Mouse (Mus musculus) embryonic facial prominence, embryonic 11.5 days (tissue): ENCODE results near the gene Tmem117. TPM values are rescaled to one million over a fixed set of nuclear protein-coding genes. Genes with fewer than 3 reads are reported as not detected.

Experiments used
- ATAC-seq: fragments of 200-750 bp; cut with Nextera tagmentation; replicated peaks from 2 replicates; pipeline ENCODE4 v1.8.0; 2017; ENCODE audit warnings: low read depth; ENCODE audit not compliant: insufficient number of reproducible peaks, low FRiP score, low TSS enrichment
- DNase-seq: peaks from one replicate; pipeline ENCODE4 v3.0.0-alpha.2; 2015; ENCODE audit warnings: low spot score
- H3K27ac ChIP-seq: fragments of 300-500 bp; sonication (generic); replicated peaks from 2 replicates; pipeline ENCODE4 v1.5.1; 2014; ENCODE audit warnings: mild to moderate bottlenecking, low read depth, low read length, control low read depth
- H3K27me3 ChIP-seq: fragments of 300-500 bp; sonication (generic); 2 replicates; pipeline ENCODE4 v1.6.1; 2014; ENCODE audit warnings: mild to moderate bottlenecking, low read length, moderate library complexity, mixed read lengths; ENCODE audit not compliant: control insufficient read depth, insufficient read depth
- H3K36me3 ChIP-seq: fragments of 300-500 bp; sonication (generic); replicated peaks from 2 replicates; pipeline ENCODE4 v1.6.1; 2014; ENCODE audit warnings: low read depth, mild to moderate bottlenecking, low read length, moderate library complexity, mixed read lengths; ENCODE audit not compliant: control insufficient read depth, insufficient read depth
- H3K4me1 ChIP-seq: fragments of 300-500 bp; sonication (generic); 2 replicates; pipeline ENCODE4 v1.6.1; 2014; ENCODE audit warnings: low read length, mixed read lengths; ENCODE audit not compliant: control insufficient read depth, insufficient read depth
- H3K4me2 ChIP-seq: fragments of 300-500 bp; sonication (generic); 2 replicates; pipeline ENCODE4 v1.6.1; 2014; ENCODE audit warnings: low read depth, mild to moderate bottlenecking, control low read depth, low read length, moderate library complexity
- H3K4me3 ChIP-seq: fragments of 300-500 bp; sonication (generic); 2 replicates; pipeline ENCODE4 v1.5.1; 2014; ENCODE audit warnings: low read depth, low read length, control low read depth
- H3K9ac ChIP-seq: fragments of 300-500 bp; sonication (generic); replicated peaks from 2 replicates; pipeline ENCODE4 v1.6.1; 2014; ENCODE audit warnings: mild to moderate bottlenecking, control low read depth, low read length
- H3K9me3 ChIP-seq: fragments of 300-500 bp; sonication (generic); replicated peaks from 2 replicates; pipeline ENCODE4 v1.6.1; 2016; ENCODE audit warnings: mild to moderate bottlenecking, low read length, inconsistent platforms, mixed read lengths; ENCODE audit not compliant: control insufficient read depth
- WGBS: fragments of 180-500 bp; shearing (Covaris S2); extraction: QIAGEN DNeasy Blood & Tissue Kit; methylation state at CpG from one replicate; pipeline ENCODE4 v1.1.7; 2014; 5-methylcytosine and 5-hydroxymethylcytosine counted together
- polyA plus RNA-seq: library from polyadenylated mRNA; unstranded; fragments of >200 nt; fragmentation: Nextera tagmentation; extraction: Ambion mirVana; gene quantifications from 2 replicates; pipeline ENCODE4 v1.2.1, GENCODE M21; 2014

Gene Tmem117
- polyA plus RNA-seq, 1 experiment from 2014 or later: 1.9 TPM

GRCm38 (mm10) chr15:94628463-94628829 is 586 bp upstream of the Tmem117 start:
- no peak for ATAC-seq
- Histone ChIP-seq H3K27ac (no peak overlapping the region), H3K36me3 (no peaks in the 10 kb centered on the region), H3K4me1 (no peaks in the 10 kb centered on the region), H3K9ac (peak overlapping the region; percentile 70), H3K27me3 (peaks cover 6% of the 10 kb centered on the region), H3K4me3 (peak overlapping the region; percentile 68), H3K9me3 (no peaks in the 10 kb centered on the region), H3K4me2 (peak overlapping the region; percentile 100)
- DNase-seq: no peak
- WGBS: 50% methylated on average over 2 of the region's 2 CpGs

DNA sequence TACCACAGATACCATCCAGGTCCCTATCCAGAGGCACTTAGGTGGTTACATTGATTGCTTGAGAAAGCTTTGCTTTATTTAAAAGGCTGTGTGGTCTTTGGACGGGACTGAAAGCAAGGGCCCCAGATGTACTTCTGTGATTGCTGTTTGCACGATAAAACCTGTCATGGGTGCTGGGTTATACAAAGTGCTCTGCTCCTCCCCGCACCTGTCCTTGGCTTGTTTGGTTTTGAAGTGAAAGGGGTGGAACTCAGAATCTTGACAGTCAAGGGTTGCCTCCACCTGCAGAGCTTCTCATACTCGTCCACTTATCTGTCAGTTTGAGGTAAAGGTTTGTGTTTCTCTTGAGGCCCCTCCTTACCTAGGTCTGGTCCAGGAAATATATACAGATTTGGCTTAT is 1.5 kb downstream of the Tmem117 start:
- 78% methylated on average over 4 of the region's 4 CpGs for WGBS
- Histone ChIP-seq H3K4me2 (no peak overlapping the region), H3K4me3 (no peak overlapping the region), H3K9ac (no peak overlapping the region), H3K27me3 (peaks cover 6% of the 10 kb centered on the region), H3K36me3 (no peaks in the 10 kb centered on the region), H3K9me3 (no peaks in the 10 kb centered on the region), H3K4me1 (no peaks in the 10 kb centered on the region), H3K27ac (no peak overlapping the region)
- ATAC-seq: no peak
- no peak for DNase-seq

GRCm38 (mm10) chr15:94634524-94634923 is 5.5 kb downstream of the Tmem117 start:
- WGBS: 66% methylated on average over 11 of the region's 11 CpGs
- H3K36me3 ChIP-seq: no peaks in the 10 kb centered on the region

GRCm38 (mm10) chr15:94638207-94638606 is 9.2 kb downstream of the Tmem117 start:
- Histone ChIP-seq H3K9me3 (no peaks in the 10 kb centered on the region), H3K9ac (no peak overlapping the region), H3K27ac (no peak overlapping the region), H3K36me3 (no peaks in the 10 kb centered on the region), H3K4me3 (no peak overlapping the region), H3K27me3 (no peaks in the 10 kb centered on the region), H3K4me2 (no peak overlapping the region), H3K4me1 (no peaks in the 10 kb centered on the region)
- 81% methylated on average over 2 of the region's 2 CpGs for WGBS
- DNase-seq (no peak), ATAC-seq (no peak)

More at GRCm38 (mm10) chr15:94634524-94634923, 5.5 kb downstream of the Tmem117 start:
- Histone ChIP-seq H3K4me2 (no peak overlapping the region), H3K27ac (no peak overlapping the region), H3K27me3 (peaks cover 3% of the 10 kb centered on the region), H3K9me3 (no peaks in the 10 kb centered on the region), H3K4me1 (no peaks in the 10 kb centered on the region), H3K9ac (no peak overlapping the region), H3K4me3 (no peak overlapping the region)
- ATAC-seq: no peak
- no peak for DNase-seq

DNA sequence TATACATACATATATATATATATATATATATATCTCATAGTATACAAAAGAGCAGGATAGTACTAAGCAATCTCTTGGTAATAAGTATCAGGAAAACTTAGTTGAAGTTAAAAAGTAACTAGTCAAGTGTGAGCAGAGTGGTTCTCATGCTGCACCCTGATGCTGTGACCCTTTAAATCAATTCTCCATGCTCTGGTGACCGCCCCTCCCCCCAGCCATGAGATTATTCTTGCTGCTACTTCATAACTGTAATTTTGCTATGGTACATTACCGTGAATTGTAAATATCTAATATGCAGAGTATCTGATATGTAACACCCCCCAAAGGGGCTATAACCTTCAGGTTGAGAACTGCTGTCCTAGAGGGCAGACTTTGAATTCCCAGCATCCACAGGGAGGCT is 10.1 kb downstream of the Tmem117 start:
- H3K27me3 ChIP-seq: no peaks in the 10 kb centered on the region
- H3K9me3 ChIP-seq: no peaks in the 10 kb centered on the region
- H3K4me2 ChIP-seq: no peak overlapping the region
- no peaks in the 10 kb centered on the region for H3K4me1 ChIP-seq
- no peak overlapping the region for H3K4me3 ChIP-seq
- WGBS: 77% methylated on average over 2 of the region's 2 CpGs
- ATAC-seq (no peak), DNase-seq (no peak)
- no peaks in the 10 kb centered on the region for H3K36me3 ChIP-seq
- no peak overlapping the region for H3K9ac ChIP-seq
- H3K27ac ChIP-seq: no peak overlapping the region

DNA sequence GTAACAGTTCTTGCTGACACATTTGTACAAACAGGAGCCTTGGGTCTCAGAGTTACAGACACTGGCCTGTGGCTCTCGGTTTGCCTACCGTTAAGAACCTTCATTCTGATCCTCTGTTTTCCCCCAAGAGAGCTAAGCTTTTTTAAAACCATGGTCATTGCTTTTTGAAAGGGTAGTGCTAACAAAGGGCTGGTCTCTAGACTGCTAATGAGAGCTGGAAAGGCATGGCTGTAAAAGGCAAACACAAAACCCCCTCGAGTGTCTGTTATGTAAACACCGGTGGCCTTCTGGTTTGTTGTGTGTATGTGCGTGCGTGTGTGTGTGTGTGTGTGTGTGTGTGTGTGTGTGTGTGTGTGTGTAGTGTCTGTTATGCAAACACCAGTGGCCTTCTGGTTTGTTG is 17.0 kb downstream of the Tmem117 start:
- ATAC-seq (no peak), DNase-seq (no peak)
- Histone ChIP-seq H3K27me3 (no peaks in the 10 kb centered on the region), H3K36me3 (no peaks in the 10 kb centered on the region), H3K4me2 (no peak overlapping the region), H3K9me3 (no peaks in the 10 kb centered on the region), H3K4me3 (no peak overlapping the region), H3K27ac (no peak overlapping the region), H3K4me1 (no peaks in the 10 kb centered on the region), H3K9ac (no peak overlapping the region)
- 53% methylated on average over 6 of the region's 6 CpGs for WGBS

DNA sequence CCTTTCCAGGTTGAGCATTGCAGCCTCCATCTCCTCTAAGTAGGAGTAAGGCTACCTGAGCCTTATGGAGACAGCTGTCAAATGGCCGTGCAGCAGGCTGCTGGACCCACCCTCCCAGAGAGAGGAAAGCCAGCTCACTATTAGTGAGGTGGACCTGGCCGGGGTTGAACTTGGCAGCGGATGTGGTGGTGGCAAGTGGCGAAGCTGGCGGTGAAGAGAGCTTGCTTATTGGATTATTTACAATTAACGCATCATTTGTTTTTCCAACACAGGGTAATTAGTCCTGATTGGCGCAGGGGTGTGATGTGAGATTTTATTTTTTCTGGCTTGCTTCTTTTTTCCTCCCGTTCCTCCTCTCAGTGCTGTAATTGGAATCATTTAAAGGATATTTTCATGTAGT is 19.4 kb downstream of the Tmem117 start:
- no peak overlapping the region for H3K4me3 ChIP-seq
- no peaks in the 10 kb centered on the region for H3K36me3 ChIP-seq
- DNase-seq: no peak
- WGBS: 84% methylated on average over 8 of the region's 8 CpGs
- no peak overlapping the region for H3K9ac ChIP-seq
- H3K27ac ChIP-seq: no peak overlapping the region
- no peaks in the 10 kb centered on the region for H3K9me3 ChIP-seq
- H3K4me1 ChIP-seq: no peaks in the 10 kb centered on the region
- no peak for ATAC-seq
- no peak overlapping the region for H3K4me2 ChIP-seq
- no peaks in the 10 kb centered on the region for H3K27me3 ChIP-seq

- no peaks in the 10 kb centered on the region for H3K4me1 ChIP-seq
- DNase-seq: no peak
- H3K27me3 ChIP-seq: no peaks in the 10 kb centered on the region
- no peak overlapping the region for H3K4me3 ChIP-seq
- H3K27ac ChIP-seq: no peak overlapping the region
- ATAC-seq: no peak
- no peak overlapping the region for H3K9ac ChIP-seq
- WGBS: 55% methylated on average over 17 of the region's 17 CpGs
- no peaks in the 10 kb centered on the region for H3K9me3 ChIP-seq
- no peaks in the 10 kb centered on the region for H3K36me3 ChIP-seq
- no peak overlapping the region for H3K4me2 ChIP-seq
These were observed 20.2 kb downstream of the Tmem117 start for GRCm38 (mm10) chr15:94649071-94649765.
